Mouse (Mus musculus): ENCODE measurements around the gene Zfp384.

Zfp384 gene

DNA sequence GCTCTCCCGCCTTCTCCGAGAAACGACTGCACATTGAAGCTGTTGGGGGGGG lies at the start of gene Zfp384:
Gene Zfp384 (plus strand): TSS at position 17 of the 52 bp plus-strand sequence.
- no peak for DNase-seq

DNA sequence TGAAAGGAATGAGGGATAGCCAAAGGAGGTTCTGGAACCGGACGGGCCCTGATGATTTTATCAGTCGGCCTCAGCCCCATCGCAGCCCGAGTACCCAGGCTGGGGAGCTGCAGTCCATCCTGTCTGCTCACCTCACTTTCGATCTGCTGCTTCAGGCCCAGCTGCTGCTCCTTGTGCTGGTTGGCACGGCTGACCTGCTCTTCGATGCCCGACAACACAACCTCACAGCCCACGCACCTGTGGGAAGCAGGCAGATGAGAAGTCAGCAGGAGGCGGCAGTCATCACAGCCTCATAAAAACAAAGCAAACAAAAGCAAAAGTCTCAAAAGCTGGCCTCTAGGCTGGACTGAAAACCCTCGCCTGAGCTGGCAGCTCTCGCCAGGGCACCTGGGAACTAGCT lies 49.0 kb upstream of the Zfp384 start:
- DNase-seq, result no peak

DNA sequence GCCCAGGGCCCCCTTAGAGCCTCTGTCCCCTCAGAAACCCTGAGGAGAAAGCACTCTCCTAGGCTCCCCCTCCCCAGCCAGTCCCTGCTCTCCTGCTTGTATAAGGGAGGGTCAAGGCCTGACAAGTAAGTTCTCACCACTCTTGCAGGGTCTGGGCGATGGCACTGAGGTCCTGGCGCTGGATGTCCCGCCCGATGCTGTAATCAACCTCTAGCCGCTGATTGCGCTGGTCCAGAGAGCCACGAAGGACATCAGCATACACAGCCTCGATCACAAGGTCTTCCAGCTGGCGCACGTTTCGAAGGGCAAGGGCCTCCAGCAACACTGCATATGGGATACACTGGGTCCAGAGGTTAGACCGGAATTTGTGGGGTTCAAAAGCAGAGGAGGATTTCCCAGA lies 47.9 kb upstream of the Zfp384 start:
- DNase-seq, result no peak

DNA sequence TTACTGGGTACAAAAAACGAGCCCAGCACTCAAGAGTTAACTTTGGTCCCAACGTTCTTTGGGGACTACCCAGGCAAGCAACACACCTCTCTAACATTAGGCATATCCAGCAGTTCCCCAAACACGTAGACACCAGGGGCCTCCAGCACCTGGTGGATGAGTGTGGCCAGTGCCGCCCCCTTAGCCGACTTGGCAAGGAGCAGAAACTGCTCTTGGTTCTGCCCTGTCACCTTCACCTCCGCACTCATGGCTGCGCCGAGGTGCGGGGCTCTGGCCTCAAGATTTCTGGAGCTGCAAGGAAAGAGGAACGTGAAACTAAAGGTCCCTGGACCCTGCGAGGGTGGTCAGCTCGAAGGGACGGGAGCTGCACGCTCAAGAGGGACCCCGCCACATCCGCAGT lies 44.3 kb upstream of the Zfp384 start:
- DNase-seq, result no peak

DNA sequence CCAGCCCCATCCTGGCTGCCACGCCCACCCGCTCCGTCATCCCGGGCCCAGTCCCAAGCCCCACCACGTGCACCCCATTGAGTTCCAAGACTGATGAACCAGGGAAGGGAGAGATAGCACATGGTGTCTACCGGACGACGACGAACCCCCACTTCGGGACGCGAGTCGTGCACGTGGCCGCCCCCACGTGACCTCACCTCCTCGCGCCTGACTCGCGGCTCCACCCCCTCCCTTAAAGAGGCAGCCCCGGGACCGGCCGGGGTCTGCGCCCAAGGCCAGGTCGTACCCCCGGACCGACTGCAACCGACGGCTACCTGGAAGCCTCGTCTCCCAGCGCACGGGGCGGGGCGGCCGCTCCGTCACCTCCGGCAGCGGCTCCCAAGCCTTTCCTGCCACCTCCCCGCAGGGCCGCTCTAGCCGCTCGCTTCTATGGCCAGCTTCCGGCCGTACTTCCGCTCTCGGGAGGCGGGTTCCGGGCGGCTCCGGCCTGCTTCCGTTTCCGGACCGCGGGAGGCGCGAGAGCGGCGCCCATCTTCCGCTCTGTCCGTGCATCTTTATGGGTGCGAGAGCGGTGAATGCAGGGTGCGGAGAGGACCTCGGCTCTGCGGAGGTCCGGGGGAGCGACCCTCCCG lies 43.7 kb upstream of the Zfp384 start, which contains the start of gene Cops7a:
Gene Cops7a (minus strand): TSS at position 451 of the 632 bp plus-strand sequence.
- DNase-seq, result peak; percentile 95 to 97

DNA sequence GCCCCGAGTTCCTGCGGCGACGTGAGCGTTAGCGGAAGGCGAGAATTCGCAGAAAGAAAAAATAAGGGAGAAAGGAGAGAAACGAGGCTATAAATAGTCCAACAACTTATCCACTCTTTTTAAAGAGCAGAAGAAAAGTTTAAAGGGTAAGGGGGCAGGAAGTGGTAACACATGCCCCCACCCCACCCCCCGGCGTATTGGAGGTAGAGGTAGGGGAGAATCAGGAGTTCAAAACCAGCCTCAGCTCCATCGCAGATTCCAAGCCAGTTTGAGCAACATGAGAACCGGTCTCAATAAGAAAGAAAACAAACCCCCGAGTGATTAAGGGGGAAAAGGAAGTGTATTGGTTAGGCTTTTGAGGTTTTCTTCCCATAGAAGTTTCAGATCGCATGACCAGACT lies 43.2 kb upstream of the Zfp384 start:
- no peak for DNase-seq

DNA sequence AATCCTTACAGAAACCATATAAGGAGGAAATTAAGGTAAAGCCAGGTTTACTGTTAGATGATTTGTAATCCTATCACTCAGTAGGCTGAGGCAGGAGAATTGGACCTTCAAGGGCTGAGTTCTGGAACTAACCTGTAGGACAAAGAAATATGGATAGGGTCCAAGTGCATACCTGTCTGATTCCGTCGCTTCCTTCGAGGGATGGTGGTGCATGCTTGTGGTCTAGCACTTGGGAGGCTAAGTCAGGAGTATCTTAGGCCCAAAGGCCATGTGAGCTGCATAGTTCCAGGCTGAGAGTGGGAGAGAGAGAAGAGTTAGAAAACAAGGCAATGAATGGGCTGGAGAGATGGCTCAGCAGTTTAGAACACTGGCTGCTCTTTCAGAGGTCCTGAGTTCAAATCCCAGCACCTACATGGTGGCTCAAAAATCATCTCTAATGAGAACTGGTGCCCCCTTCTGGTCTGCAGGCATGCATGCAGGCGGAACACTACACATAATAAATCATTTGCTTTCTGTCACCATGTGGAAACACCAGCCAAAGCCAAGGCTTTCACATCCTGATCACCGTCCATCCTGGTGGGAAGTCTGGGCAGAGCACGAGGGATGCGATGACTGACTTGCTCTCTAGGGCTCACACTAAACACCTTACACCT lies 42.4 kb upstream of the Zfp384 start:
- DNase-seq, result no peak

DNA sequence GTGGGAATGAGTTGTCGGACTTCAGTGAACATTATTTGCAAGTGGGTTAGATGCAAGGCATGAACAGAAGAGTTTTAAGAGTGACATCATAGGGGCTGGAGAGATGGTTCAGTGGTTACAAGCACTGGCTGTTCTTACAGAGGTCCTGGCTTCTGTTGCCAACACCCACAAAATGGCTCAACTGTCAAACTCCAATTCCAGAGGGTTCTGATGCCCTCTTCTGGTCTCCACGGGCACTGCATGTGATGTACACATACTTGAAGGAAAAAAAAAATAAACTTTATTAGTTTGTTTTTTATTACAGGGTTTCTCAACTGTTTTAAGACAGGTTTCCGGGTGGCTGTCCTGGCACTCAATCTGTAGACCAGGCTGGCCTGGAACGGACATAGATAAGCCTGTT lies 41.2 kb upstream of the Zfp384 start:
- DNase-seq, result peak; percentile 25 to 48

DNA sequence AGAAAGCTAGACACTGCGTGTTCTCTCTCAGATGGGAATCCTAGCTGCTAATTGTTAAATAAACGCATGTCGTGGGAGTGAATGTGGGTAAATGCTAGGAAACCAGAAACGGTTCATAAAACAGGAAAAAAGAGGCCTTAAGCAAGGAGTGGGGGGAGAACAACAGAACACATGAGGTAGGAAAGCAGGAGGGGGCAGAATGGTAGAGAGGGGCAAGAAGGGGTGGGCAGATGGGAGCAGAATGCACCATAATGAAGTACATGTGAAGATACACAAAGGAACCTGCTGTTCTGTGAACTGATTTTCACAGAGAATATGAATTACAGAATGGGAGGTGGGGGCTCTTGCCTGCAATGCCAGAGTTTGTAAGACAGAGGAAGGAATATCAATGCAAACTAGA lies 16.7 kb upstream of the Zfp384 start:
- DNase-seq, result no peak

DNA sequence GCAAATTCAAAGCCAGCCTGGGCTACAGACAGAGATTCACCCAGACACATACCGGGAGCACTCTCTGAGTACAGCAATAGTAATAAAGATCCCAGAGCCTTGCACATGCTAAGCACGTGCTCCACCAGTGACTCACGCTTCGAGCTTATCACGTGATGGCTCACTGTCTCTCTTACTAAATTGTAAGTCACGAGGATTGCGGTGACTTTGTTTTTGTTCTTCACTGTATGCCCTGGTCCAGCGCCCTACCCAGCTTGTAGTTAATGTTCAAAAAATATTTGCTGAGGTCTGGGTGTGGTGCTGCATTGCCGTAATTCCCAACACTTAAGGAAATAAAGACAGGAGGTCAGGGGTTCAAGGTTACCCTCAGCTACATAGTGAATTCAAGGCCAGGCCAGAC lies 15.6 kb upstream of the Zfp384 start:
- DNase-seq, result peak in 1 of 2 experiments; percentile 13

DNA sequence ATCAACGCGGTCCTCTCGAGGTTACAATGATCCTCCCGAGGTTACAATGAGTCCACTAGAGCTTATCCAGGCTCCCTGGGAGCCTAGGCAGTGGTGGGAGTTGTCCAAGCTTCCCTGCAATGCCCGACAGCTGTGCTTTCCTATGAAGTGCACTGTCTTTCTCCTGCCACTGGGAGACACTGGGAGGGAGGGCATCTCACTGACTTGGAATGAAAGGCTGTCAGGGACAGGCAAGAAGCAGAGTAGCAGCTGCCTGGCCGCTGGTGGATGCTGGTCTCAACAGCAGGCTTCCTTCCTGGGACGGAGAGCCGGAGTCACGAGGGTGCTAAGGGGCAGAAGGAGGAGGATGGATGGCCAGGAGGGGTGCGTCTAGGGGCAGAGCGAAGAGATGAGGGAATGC lies 15.1 kb upstream of the Zfp384 start:
- no peak for DNase-seq

DNA sequence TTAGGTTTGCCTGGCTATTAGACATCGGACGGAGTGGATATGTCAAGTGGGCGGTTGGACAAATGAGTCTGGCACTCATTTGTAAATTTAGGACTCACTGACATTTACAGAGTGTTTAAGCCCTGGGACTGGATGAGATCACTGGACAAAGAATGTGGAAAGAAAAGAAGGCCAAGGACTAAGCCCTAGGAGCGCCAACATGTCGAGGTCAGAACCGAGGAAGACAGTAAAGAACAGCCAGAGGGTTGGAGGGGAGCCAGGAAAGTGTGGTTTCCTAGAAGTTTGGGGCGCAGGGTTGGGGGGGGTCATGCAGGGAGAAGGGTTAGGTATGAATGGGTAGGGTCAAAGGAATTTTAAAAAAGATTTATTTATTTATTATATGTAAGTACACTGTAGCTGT lies 13.7 kb upstream of the Zfp384 start:
- no peak for DNase-seq

DNA sequence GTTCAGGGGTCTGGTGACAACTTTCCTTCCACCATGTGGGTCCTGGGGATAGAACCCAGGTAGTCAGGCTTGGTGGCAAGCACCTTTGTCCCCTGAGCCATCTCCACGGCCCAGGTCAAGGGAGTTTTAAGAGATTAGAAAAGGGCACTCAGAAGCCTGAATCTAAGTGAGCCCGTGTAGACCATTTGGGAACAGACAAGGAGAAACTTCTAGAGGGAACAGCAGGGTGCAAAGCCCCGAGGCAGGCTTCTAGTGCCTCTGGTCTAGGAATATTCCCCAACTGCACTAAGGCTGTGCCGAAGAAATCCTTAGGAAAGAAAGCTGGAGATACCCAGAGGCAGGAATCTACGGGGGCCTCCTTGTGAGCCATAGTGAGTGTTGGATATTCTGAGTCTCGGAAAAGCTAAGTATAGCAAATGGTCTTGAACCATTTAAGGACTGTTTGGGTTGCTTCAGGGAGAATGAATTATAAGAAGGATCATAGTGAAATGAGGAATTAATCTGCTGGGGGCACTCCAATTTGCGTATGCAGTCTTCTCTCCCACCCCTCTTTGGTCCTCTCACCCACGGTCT lies 13.0 kb upstream of the Zfp384 start:
- no peak for DNase-seq

DNA sequence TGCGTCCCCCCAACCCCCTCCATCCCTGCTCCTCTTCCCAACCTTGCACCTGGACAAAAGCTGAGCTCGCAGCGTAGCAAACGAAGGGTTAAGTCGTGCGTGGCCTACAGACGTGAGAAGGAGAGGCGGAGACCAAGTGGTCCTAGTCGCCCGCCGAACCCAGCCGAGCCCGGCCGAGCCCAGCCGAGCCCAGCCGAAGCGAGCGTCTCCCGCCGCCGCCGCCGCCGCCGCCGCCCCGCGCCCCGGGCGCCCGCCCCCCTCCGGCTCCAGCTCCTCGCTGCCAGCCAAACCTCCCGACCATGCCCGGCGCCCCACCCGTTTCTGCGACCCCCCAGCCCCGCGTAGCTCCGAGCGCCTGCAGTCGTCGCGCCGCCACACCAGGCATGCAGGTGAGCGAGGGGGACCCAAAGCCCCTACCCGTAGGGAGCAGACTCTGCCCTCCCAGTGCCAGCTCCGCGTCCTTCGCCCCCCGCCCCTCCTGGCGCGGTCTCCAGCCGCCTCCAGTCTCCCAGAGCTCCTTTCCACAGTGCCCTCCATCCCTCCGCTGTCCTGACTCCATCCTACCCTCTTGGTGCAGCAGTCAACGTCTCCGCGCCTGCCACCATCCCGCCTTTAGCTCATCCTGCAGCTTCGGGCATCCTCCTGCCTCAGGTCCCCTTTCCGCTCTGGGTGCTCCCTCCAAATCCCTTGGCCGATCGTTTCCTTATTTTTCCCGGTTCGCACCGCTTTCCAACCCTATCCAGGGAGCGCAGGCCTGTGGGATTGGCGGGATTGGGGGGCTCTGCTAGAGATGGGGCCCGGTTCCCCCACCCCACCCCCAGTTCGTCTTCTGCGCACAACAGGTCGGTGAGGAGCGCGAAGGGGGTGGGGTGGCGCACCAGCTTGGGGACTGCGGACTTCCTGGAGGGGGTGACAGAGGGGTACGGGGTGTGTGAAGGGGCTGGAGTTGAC lies 12.1 kb upstream of the Zfp384 start, which contains the start of gene Pianp:
Gene Pianp (plus strand): TSS at position 144 of the 951 bp plus-strand sequence.
- DNase-seq, result peak; percentile 68

DNA sequence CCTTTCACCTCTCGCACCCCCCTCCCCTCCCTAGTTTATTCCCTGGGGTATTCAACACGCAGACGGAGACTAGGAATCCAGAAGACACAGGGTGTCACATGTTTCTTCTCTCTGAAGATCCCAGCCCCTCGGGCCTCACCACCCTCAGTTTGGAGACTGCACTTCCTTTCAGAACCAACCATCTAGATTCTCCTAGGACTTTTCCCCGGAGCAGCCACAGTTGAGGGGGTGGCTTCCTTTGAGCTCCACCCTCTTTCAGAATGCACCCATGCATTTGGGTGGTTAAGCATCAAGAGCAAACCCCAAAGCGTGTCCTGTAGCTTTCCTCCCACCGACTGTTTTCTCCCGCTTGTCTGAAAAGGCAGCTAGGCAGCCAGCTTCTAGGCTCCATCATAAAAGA lies 10.9 kb upstream of the Zfp384 start:
- no peak for DNase-seq

DNA sequence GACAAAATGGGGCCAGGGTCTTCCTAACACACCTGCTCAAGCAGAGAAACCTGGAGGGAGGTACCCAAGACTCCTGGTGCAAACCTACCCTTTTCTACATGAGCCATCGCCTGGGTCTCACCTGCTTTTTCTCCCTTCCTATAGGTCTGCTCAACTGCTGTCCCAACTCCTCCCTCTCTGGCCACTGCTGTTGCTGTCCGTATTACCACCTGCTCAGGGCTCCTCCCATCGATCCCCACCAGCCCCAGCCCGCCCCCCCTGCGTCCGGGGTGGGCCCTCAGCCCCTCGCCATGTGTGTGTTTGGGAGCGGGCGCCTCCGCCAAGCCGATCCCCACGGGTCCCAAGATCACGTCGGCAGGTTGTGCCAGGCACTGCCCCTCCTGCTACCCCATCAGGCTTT lies 9.9 kb upstream of the Zfp384 start:
- no peak for DNase-seq

DNA sequence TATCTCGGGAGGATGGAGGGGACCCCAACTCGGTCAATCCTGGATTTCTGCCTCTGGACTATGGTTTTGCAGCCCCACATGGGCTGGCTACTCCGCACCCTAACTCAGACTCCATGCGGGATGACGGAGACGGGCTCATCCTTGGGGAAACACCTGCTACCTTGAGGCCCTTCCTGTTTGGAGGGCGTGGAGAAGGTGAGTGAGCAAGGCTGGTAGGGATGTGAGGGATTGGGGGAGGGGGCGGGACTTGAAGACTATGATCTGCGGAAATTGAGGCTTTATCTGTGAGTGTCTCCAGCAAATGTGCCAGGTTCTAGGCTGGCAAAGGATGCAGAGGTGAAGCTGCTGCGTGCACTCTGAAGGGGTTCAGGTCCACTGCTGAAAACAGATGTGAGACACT lies 9.4 kb upstream of the Zfp384 start:
- no peak for DNase-seq

DNA sequence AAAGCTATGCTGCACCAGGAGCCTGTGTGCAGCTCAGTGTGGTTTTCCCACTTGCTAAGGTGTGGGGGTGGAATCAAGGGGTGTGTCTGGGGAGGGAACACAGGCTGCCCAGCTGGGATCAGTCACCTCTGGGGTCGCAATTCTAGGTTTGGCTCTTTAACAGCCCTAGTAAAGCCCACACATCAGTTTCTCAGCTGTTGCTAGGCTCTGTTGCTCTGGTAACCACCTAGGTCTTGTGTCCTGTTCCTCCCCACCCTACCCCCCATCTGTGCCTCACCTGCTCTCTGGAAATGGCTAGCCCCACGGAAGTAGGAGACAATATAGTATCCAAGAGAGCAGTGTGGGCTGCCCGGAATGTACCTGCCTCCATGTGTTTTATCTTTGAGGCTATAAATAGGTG lies 5.2 kb upstream of the Zfp384 start:
- DNase-seq, result no peak

DNA sequence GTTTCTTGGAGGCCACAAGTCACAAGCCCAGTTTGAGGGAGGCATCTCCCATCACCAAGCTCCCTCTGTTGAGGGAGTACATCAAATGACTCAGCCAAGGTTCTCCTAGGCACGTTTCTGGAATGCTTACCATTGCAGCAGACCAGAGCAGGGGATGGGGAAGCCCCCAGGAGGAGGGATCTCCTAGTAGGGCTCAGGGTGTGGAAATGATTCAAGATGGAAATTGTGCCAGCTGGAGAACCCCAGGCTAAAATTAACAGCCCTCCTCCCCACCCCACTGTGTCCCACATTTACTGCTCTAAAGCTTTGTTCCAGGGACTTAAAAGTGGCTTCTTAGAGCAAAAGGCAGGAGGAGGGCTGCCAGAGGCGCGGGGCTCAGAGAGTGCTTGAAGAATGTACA lies 3.9 kb upstream of the Zfp384 start:
- DNase-seq, result no peak

DNA sequence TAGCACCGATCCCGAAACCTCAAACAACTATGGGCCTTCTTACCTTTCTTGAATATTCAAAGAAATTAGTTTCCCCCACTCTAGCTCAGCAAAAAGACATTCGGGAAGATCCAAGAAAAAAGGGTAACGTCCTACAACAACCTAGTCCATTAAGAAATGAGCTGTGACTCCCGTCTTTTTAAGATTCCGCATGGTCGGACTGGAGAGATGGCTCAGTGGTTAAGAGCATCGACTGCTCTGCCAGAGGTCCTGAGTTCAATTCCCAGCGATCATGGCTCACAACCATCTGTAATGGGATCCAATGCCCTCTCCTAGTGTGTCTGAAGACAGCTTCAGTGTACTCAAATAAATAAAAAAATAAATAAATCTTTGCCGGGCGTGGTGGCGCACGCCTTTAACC lies 885 bp upstream of the Zfp384 start:
- DNase-seq, result no peak

DNA sequence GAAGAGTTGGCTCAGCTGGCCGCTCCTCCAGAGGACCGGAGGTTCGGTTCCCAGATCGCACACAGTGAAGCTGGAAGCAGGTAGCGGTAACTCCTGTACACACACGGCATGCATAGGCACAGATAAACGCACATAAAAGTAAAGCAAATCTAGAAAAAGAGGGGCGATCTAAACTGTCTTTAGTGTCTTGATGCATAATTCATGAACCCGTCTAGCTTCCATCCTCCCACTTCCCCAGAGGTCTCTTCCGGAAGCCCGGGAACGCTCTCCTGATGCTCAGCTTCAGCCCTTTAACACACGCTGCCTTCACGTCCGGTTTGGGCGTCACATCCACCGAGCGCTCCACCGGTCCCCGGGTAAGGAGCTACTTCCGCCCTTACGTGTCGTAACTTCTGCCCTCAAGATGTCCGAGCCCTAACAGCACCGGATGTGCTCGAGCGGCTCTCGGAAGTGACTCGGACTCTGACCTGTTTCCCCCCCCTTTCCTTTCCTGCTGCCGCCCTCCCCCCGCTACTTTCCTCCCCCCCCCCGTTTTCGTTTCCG lies 288 bp upstream of the Zfp384 start:
- DNase-seq, result peak; percentile 99

DNA sequence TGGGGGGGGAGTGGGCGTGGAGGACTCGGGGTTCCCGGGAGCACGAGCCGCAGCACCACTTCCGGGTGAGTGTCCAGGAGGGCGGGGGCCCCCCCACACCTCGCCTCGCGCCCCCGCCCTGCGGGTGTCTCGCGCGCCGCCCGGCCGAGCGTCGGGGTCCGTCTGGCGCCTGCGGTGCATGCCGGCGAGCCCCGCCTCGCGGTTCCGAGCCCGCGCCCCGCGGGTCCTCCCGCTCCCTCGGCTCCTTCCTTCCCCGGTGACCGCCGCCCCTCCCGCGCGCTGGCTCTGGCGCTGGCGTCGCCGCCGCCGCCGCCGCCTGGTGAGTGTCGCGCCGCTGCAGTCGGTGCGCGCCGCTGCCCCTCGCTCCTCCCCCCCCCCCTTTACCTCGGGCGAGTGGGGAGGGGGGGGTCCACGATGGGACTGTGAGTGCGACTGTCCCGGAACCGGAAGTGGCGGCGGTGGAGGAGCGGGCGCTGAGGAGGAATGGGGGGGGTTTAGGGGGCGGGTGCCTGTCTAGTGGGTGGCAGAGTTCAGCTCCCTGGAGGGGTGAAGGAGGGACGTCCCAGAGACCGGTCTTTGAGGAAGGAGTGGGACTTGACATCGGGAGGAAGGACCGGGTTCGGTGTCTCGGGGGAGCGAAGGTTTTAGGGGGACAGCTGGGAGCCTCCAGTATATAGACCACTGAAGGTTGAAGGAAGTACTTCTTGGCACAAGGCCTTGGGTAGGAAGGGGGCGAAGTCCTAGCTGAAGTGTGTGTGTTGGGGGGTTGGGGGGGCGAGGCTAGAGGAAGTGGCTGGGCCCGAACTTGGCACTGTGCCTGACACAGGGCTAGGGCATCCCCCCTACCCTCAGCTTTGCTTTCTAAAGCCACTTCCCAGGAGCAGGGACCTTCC lies 482 bp downstream of the Zfp384 start:
- DNase-seq, result peak; percentile 81 to 87

DNA sequence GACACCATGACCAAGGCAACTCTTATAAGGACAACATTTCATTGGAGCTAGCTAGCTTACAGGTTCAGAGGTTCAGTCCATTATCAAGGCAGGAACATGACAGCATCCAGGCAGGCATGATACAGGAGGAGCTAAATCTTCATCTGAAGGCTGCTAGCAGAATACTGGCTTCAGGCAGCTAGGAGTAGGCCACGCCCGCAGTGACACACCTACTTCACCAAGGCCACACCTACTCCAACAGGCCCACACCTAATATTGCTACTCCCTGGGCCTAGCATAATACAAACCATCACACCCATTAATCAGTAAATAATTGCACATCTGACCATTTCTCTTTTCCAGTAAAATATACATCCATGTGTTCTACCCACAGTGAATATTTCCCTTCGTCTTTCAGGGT lies 8.7 kb downstream of the Zfp384 start:
- no peak for DNase-seq

Measured in lung, adult 18-20 months (tissue).